Mouse (Mus musculus): ENCODE measurements around the gene Rab34.

Gene Rab34

GRCm38 (mm10) chr11:78164924-78165760 is 23.1 kb upstream of the Rab34 start, which contains the start of gene Traf4:
Traf4 (minus strand) TSS chr11:78165589.
- peak; percentile 78 for DNase-seq (ENCODE audit: low spot score)

GRCm38 (mm10) chr11:78165761-78166109 is 22.5 kb upstream of the Rab34 start:
- no peak for DNase-seq (ENCODE audit: low spot score)

- DNase-seq (ENCODE audit: low spot score) = no peak
Measured at GRCm38 (mm10) chr11:78166161-78166560, 22.1 kb upstream of the Rab34 start.

GRCm38 (mm10) chr11:78166640-78167039 is 21.6 kb upstream of the Rab34 start:
- no peak for DNase-seq (ENCODE audit: low spot score)

DNA sequence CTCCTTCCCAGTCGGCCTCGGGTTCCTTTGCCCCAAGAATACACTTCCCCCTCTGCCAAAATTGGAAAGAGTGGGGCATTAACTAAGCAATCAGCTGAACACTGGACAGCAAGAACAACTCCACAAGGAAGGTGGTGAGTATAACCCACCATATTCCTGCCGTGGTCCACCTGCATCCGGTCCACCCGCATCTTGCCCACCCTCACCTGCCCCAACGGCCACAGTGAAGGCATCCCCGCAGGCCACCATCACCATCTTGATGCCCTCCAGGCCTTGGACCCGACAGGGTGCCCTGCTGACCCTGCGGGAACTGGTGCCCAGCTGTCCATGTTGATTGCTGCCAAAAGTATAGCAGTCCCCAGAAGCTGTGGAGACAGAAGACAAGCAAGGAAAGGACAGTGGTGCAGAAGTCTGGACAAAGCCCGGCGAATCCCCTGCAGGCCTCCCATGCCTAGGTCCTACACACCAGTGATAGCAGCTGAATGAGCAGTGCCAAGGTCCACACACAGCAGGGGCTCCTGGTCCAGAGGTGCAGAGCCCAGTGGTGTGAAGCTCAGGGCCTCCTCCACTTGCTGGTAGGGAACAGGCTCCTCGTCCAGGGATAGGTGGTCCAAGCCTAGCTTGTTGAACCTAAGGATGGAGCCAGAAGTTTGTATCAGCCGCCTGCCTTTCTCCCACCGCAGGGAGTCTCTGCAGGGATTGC is 20.8 kb upstream of the Rab34 start:
- no peak for DNase-seq (ENCODE audit: low spot score)

DNA sequence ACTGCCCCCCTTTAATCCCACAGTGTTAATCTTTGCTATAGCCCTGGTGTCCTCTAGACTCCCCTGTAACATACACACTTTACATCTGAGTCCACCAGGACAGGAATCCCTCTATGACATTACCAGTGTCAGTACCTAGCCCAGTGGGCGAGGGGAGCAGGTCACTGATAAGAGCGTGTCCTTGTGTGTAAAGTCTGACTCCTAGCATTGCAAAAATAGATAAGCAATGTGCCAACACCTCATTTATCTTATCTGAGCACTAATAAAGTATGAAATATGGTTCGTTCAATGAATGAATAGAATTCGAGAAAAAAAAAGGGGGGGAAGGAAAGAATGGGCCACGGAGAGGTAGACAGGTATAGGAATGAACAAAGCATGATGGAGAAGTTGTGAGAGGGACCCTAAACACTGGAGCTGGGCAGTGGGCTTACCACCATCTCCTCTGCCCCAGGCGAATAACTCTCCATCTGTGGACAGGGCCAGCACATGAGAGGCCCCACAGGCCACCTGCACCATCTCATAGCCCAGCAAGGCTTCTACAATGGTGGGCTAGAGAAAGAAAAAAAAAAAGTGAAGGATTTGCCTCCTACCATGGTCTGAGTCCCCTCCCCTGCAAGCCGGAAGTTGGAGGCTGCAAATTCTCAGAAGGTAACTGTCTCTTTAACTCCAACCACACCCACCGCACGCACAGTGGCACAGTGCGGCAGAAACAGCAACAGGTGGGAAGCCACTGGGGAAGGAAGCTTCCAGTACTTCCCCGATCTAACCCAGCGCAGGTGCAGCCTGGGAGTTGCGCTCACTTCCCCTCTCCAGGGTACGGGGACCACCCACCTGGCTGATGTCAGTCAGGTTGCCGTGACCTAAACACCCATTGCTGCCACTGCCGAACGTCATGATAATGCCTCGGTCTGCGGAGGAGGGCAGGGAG is 19.4 kb upstream of the Rab34 start:
- DNase-seq (ENCODE audit: low spot score) = peak; percentile 59

DNA sequence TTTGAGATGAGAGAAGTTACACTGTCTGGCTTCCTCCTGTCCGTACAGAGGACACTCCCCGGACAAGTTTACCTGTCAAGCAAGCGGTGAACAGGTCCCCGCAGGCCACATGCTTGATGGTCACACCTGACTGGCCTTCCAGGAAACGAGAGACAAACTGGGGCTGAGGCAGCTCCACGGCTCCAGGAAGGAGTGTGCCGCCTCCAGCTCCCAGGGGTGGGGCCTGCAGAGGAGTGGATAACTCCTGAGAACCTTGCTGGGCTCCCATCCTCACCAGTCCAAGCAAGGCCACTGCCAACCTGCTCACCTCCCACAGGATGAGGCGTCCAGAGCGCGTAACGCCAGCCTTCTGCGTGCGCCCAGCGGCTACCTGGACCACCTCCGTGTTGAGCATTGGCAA is 17.9 kb upstream of the Rab34 start:
- DNase-seq (ENCODE audit: low spot score) = no peak

DNA sequence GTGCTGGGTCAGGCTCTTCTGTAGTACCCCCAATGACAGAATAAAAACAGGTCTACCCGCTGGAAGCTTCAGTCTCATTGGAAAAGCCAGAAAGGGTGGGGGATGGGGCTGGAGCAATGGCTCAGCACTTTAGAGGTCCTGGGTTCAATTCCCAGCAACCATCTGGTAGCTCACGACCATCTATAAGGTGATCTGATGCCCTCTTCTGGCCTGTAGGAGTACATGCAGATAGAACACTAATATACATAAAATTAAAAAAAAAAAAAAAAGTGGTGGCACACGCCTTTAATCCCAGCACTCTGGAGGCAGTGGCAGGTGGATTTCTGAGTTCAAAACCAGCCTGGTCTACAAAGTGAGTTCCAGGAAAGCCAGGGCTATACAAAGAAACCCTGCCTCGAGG is 16.9 kb upstream of the Rab34 start:
- no peak for DNase-seq (ENCODE audit: low spot score)

DNA sequence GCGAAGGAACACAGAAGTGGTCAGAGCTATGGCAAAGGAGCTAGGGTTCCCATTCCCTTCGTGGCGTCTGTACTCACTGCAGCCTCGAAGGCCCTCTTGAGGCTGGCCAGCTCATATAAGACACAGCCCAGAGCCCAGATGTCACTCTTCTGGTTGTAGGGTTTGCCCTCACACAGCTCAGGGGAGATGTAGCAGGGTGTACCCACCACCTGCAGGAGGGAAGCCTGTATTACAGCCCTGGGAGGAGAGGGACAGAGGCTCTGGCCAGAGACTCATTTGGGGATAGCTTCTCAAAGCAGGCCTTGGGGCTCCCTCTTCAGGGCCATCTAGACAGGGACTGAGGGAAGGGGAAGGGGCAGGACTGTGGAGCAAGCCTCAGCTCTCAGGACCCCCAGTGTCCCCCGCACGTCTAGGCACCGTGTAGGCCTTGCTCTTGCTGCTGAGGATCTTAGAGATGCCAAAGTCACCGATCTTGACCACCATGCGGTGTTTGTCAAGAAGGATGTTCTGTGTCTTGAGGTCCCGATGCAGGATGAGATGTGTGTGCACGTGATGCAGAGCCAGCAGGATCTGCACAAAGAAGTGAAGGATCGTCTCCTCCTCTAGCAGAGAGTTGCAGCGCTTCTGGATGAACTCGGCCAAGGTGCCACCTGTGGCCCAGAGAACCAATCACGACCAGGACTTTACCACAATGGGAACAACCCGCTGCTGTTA is 16.0 kb upstream of the Rab34 start:
- DNase-seq (ENCODE audit: low spot score) = no peak

- no peak for DNase-seq (ENCODE audit: low spot score)
Measured at GRCm38 (mm10) chr11:78172748-78173383, 15.4 kb upstream of the Rab34 start.

- DNase-seq (ENCODE audit: low spot score) = no peak
Measured at GRCm38 (mm10) chr11:78174506-78174905, 13.7 kb upstream of the Rab34 start.

- DNase-seq (ENCODE audit: low spot score) = no peak
Measured at GRCm38 (mm10) chr11:78175771-78176401, 12.3 kb upstream of the Rab34 start.

DNA sequence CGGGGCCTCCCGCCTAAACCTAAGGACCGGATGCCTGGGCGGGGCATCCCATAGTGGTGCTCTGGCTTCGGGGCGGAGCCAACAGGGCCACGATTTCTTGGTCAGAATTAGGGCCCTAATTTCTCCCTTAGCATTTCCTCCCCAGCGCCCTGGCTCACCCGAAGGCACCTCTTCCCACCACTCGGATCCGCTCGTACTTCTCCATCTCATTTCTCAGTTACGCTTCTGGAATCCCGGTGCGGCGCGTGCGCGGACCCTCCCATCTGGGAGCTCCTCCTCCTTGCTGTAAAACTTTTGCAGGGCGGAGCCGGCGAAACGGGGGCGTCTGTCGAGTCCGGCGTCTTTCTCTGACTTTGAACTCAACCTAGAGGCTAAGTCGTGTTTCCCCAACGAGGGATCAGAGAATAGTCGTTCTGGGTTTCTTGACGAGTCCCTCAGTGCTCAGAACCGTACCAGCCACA is 11.8 kb upstream of the Rab34 start, which contains the start of the genes Nek8 and Tlcd1:
Gene Nek8 (minus strand): TSS at position 274 of the 461 bp plus-strand sequence.
Gene Tlcd1 (plus strand): TSS at position 310 of the 461 bp plus-strand sequence.
- peak; percentile 96 for DNase-seq (ENCODE audit: low spot score)

- DNase-seq (ENCODE audit: low spot score) = no peak
Measured at GRCm38 (mm10) chr11:78176905-78177331, 11.3 kb upstream of the Rab34 start.

DNA sequence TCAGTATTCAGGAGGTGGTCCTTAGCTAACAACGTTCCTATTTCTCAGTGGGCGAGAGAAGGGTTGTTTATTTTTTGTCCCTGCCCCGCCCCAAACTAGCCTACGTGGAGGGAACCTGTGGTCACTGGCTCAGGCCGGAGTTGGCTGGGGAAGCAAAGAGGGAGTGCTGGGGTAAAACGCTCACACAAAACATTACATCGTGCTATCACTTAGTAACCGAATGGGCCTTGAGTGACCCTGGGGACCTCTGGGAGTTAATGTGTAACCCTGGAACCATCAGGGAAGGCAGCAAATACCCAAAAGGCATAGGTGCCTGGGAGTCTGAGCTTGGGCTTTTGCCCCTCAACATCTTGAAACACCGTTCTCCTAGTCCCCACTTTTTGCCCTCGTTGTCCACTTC is 10.8 kb upstream of the Rab34 start:
- DNase-seq (ENCODE audit: low spot score) = no peak

DNA sequence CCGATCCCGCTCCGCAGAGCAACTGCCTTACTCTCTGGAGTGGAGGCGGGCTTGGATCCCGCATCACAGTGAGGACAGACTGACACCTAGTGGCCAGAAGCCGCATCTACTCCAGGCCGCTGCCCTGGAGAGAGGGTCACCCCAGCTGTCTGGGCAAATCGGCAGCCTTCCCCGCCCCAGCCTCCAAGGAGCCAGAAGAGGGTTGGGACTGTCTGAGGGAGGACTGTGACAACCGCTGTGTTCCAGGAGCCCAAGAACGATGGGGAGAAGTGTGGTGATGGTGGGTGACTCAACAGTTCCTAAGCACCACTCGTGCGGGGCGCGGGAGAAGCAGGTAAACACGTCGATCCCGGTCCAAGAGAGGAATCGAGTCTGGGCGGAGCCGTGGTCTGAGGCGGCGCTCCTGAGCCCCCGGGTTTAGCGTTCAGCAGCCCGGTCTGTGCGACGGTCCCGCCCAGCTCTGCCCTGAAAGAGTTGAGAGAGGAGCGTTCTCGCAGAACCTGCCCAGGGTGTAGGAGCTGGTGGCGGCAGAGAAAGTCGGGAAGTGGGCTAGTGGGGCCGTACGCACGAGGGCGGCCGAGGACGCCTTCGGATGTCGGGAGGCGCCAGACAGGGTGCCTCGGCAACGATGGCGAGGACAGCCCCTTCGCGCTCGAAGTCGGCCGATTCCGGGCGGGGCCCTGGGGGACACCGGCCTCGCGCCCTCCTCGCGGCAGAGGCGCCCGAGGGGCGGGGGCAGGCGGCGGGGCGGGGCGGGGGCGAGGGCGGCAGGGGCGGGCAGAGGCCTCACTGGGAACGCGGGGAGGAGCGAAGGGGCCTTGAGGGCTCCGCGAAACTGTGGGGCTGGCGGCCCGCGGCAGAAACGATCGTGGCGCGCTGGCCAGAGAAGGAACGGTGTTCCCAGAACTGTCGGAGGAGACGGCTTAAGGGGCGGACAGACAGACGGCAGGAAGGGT is 10.0 kb upstream of the Rab34 start:
- peak; percentile 92 for DNase-seq (ENCODE audit: low spot score)

DNA sequence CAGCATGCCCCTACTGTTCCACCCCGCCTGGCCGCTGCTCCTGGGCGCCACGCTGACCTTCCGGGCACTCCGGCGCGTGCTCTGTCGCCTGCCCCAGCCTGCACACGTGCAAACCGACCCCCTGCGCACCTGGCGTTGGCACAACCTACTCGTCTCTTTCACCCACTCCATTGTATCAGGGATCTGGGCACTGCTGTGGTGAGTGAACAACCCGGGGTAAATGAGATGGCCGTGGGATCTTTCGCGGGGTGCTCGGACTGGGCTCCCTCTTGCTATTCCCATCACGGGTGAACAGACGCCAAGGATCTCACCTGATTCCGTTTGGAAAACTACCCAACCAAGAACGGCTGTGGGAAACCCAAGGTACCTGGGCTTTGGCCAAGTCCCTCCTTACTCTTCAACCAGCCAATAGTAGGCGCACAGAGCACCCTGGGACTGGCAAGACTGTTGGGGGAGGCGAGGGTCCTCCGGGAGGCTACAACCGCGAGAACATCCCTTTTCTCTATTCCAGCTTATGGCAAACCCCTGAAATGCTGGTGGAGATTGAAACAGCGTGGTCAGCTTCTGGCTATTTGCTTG is 9.3 kb upstream of the Rab34 start:
- no peak for DNase-seq (ENCODE audit: low spot score)

DNA sequence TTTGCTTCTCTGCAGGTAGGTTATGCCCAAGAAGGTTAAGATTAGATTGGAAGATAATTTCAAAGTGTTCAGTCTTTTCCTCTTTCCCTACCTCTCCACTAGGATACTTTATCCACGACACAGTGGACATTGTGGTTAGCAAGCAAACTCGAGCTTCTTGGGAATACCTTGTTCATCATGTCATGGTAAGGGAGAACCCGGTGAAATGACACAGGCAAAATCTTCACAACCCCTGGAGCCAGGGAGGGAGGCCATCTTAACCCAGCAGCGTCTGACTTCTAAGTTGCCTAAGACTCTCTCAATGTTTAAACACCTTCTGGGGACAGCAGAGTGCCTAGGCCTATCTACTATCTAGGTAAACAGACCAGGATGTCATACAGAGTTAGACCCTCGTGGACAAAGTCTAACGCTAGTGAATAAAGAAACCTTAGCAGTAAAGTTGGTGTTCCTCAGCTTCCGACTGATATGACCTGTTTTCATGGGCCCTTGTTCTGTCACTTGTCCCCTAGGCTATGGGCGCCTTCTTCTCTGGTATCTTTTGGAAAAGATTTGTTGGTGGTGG is 8.7 kb upstream of the Rab34 start:
- no peak for DNase-seq (ENCODE audit: low spot score)

All from spleen, adult 12 weeks (tissue).